Mouse (Mus musculus) lung, postnatal 0 days (tissue): Measurements from ENCODE around the gene Ankmy1. TPM values are rescaled to one million over a fixed set of nuclear protein-coding genes. Genes with fewer than 3 reads are reported as not detected.

Experiments
- ATAC-seq: fragments of 200-750 bp; cut with Nextera tagmentation; 2 replicates; pipeline ENCODE4 v1.8.0; 2017; ENCODE audit warnings: moderate library complexity
- DNase-seq: peaks from one replicate; pipeline ENCODE4 v3.0.0-alpha.2; 2016; ENCODE audit warnings: low spot score
- H3K27ac ChIP-seq: fragments of 300-500 bp; sonication (generic); 2 replicates; pipeline ENCODE4 v1.5.1; 2014; ENCODE audit warnings: antibody characterized with exemption, mild to moderate bottlenecking, low read length, mixed read lengths
- H3K27me3 ChIP-seq: fragments of 300-500 bp; sonication (generic); replicated peaks from 2 replicates; pipeline ENCODE4 v1.6.1; 2014; ENCODE audit warnings: low read length, mixed read lengths; ENCODE audit not compliant: insufficient read depth
- H3K36me3 ChIP-seq: fragments of 300-500 bp; sonication (generic); 2 replicates; pipeline ENCODE4 v1.6.1; 2014; ENCODE audit warnings: low read length, mixed read lengths; ENCODE audit not compliant: insufficient read depth
- H3K4me1 ChIP-seq: fragments of 300-500 bp; sonication (generic); 2 replicates; pipeline ENCODE4 v1.6.1; 2014; ENCODE audit warnings: antibody characterized with exemption, low read depth, low read length, mixed read lengths; ENCODE audit not compliant: insufficient read depth
- H3K4me2 ChIP-seq: fragments of 300-500 bp; sonication (generic); replicated peaks from 2 replicates; pipeline ENCODE4 v1.6.1; 2014; ENCODE audit warnings: low read depth, mild to moderate bottlenecking, low read length, moderate library complexity, mixed read lengths
- H3K4me3 ChIP-seq: fragments of 300-500 bp; sonication (generic); 2 replicates; pipeline ENCODE4 v1.5.1; 2014; ENCODE audit warnings: low read depth, low read length
- H3K9ac ChIP-seq: fragments of 300-500 bp; sonication (generic); replicated peaks from 2 replicates; pipeline ENCODE4 v1.6.1; 2014; ENCODE audit warnings: low read depth, mild to moderate bottlenecking
- H3K9me3 ChIP-seq: fragments of 300-500 bp; sonication (generic); 2 replicates; pipeline ENCODE4 v1.6.1; 2016; ENCODE audit warnings: low read length, mixed read lengths
- CTCF ChIP-seq: IDR thresholded peaks from 2 replicates; pipeline ENCODE4 v1.5.1; 2016; ENCODE audit warnings: antibody characterized with exemption, mild to moderate bottlenecking
- EP300 ChIP-seq: IDR thresholded peaks from 2 replicates; pipeline ENCODE4 v1.6.1; 2016; ENCODE audit warnings: antibody characterized with exemption, mild to moderate bottlenecking, control low read depth
- WGBS: fragments of 180-500 bp; shearing (Covaris S2); extraction: QIAGEN DNeasy Blood & Tissue Kit; methylation state at CpG from one replicate; pipeline ENCODE4 v1.1.7; 2014; 5-methylcytosine and 5-hydroxymethylcytosine counted together
- microRNA counts: library from miRNA; unstranded; fragments of <30 nt; microRNA quantifications from one replicate; lab custom pipeline; 2015
- microRNA-seq: library from miRNA; unstranded; fragments of <30 nt; microRNA quantifications from one replicate; pipeline ENCODE4, GENCODE M21; 2016
- polyA plus RNA-seq: library from polyadenylated mRNA; unstranded; fragments of >200 nt; fragmentation: Nextera tagmentation; extraction: Ambion mirVana; gene quantifications from 2 replicates; pipeline ENCODE4 v1.2.1, GENCODE M21; 2015

Ankmy1 gene
- polyA plus RNA-seq, 1 experiment from 2014 or later, result 0.57 TPM

- no peak overlapping the region for H3K9ac ChIP-seq
- H3K4me3 ChIP-seq, result peak overlapping the region; percentile 50
- no peak for DNase-seq
- TF ChIP-seq CTCF (no peak), EP300 (no peak)
- no peaks in the 10 kb centered on the region; the same call in 1 of the 2 replicates for H3K4me1 ChIP-seq
- ATAC-seq, result no peak
- H3K27me3 ChIP-seq, result peaks cover 15% of the 10 kb centered on the region; the same call in 1 of the 2 replicates
- no peak overlapping the region for H3K27ac ChIP-seq
- 9% methylated on average over 13 of the region's 13 CpGs for WGBS
- no peaks in the 10 kb centered on the region for H3K9me3 ChIP-seq
- H3K4me2 ChIP-seq, result peak overlapping the region; percentile 96
- H3K36me3 ChIP-seq, result no peaks in the 10 kb centered on the region
Observed at GRCm38 (mm10) chr1:92830626-92831187, 72.0 kb downstream of the Ankmy1 start.

- no peak overlapping the region for H3K9ac ChIP-seq
- ATAC-seq, result no peak
Observed at GRCm38 (mm10) chr1:92815756-92816294, 86.9 kb downstream of the Ankmy1 start.

GRCm38 (mm10) chr1:92815100-92815499 is 87.6 kb downstream of the Ankmy1 start:
- H3K4me1 ChIP-seq, result no peaks in the 10 kb centered on the region
- H3K4me3 ChIP-seq, result no peak overlapping the region
- no peak overlapping the region for H3K9ac ChIP-seq
- H3K9me3 ChIP-seq, result no peaks in the 10 kb centered on the region
- WGBS, result 63% methylated on average over 9 of the region's 9 CpGs
- H3K36me3 ChIP-seq, result no peaks in the 10 kb centered on the region
- no peaks in the 10 kb centered on the region for H3K27me3 ChIP-seq
- H3K4me2 ChIP-seq, result no peak overlapping the region
- no peak for ATAC-seq
- DNase-seq, result no peak
- no peak for TF ChIP-seq EP300
- TF ChIP-seq CTCF, result no peak
- H3K27ac ChIP-seq, result no peak overlapping the region

More at GRCm38 (mm10) chr1:92815756-92816294, 86.9 kb downstream of the Ankmy1 start:
- TF ChIP-seq EP300 (no peak), CTCF (no peak)
- H3K36me3 ChIP-seq, result no peaks in the 10 kb centered on the region
- H3K4me3 ChIP-seq, result no peak overlapping the region
- no peaks in the 10 kb centered on the region for H3K27me3 ChIP-seq
- DNase-seq, result no peak
- no peaks in the 10 kb centered on the region for H3K9me3 ChIP-seq
- no peak overlapping the region for H3K4me2 ChIP-seq
- 63% methylated on average over 5 of the region's 5 CpGs for WGBS
- no peaks in the 10 kb centered on the region for H3K4me1 ChIP-seq
- no peak overlapping the region for H3K27ac ChIP-seq

- Histone ChIP-seq H3K27me3 (no peaks in the 10 kb centered on the region), H3K4me2 (no peak overlapping the region), H3K9me3 (peaks cover 3% of the 10 kb centered on the region; the same call in 1 of the 2 replicates), H3K9ac (no peak overlapping the region), H3K4me1 (no peaks in the 10 kb centered on the region), H3K4me3 (no peak overlapping the region), H3K36me3 (no peaks in the 10 kb centered on the region), H3K27ac (no peak overlapping the region)
- 65% methylated on average over 5 of the region's 5 CpGs for WGBS
- ATAC-seq (no peak), DNase-seq (no peak)
- TF ChIP-seq EP300, result no peak
- no peak for TF ChIP-seq CTCF
Observed at GRCm38 (mm10) chr1:92814319-92814718, 88.4 kb downstream of the Ankmy1 start.

MicroRNAs encoded within 50 kb of the gene (microRNA counts, 519-probe panel; counts per million panel counts)
- 2,462 counts per million, percentile 8 among the panel's probes with 10 or more counts for microRNA mmu-miR-149 (lab: Ali Mortazavi, UCI)

Small RNA genes within 50 kb of the gene (microRNA-seq; reads per million reads assigned to microRNA genes)
- 816 reads per million, percentile 72 among the genes with 10 or more reads in this experiment for gene Mir149

Other genes starting within 250 kb of the Ankmy1 start
- gene Gpc1, start 71.3 kb downstream of the Ankmy1 start, polyA plus RNA-seq, result 11.0 and 12.5 TPM in 2 replicates
- gene Dusp28, start 4.1 kb upstream of the Ankmy1 start, polyA plus RNA-seq, result 16.3 and 18.3 TPM in 2 replicates
- gene Rnpepl1, start 7.9 kb upstream of the Ankmy1 start, polyA plus RNA-seq, result 58.7 and 60.7 TPM in 2 replicates
- gene Capn10, start 31.5 kb upstream of the Ankmy1 start, polyA plus RNA-seq, result 16.3 and 16.6 TPM in 2 replicates
- gene Gpr35, start 48.0 kb upstream of the Ankmy1 start, polyA plus RNA-seq, result 1.2 and 1.7 TPM in 2 replicates
- not detected in 2 replicates for gene Aqp12, start 103.4 kb upstream of the Ankmy1 start, polyA plus RNA-seq
- gene Kif1a, start 199.0 kb upstream of the Ankmy1 start, polyA plus RNA-seq, result 3.2 and 4.4 TPM in 2 replicates
- gene Agxt, start 232.3 kb upstream of the Ankmy1 start, polyA plus RNA-seq, result 0.08 and 0.10 TPM in 2 replicates